Mouse (Mus musculus): Measurements from ENCODE around the gene Tent4b. TPM values are rescaled to one million over a fixed set of nuclear protein-coding genes. Genes with fewer than 3 reads are reported as not detected.

Tent4b gene
- polyA plus RNA-seq, 1 experiment from 2014 or later: 11.9 TPM

Other genes with a start within 250 kb of the Tent4b start
- 39.2 and 41.1 TPM in 2 replicates for gene Zfp423, start 239.6 kb upstream of the Tent4b start, polyA plus RNA-seq (2014; fragmentation: Nextera tagmentation; extraction: Ambion mirVana)
- gene Cnep1r1, start 80.4 kb upstream of the Tent4b start, polyA plus RNA-seq (2014; fragmentation: Nextera tagmentation; extraction: Ambion mirVana): 30.8 and 41.9 TPM in 2 replicates
- gene Heatr3, start 61.4 kb upstream of the Tent4b start, polyA plus RNA-seq (2014; fragmentation: Nextera tagmentation; extraction: Ambion mirVana): 51.8 and 58.8 TPM in 2 replicates
- 1.8 and 2.3 TPM in 2 replicates for gene Adcy7, start 73.2 kb downstream of the Tent4b start, polyA plus RNA-seq (2014; fragmentation: Nextera tagmentation; extraction: Ambion mirVana)
- gene Brd7, start 163.0 kb downstream of the Tent4b start, polyA plus RNA-seq (2014; fragmentation: Nextera tagmentation; extraction: Ambion mirVana): 108 and 112 TPM in 2 replicates